Mouse (Mus musculus): Measurements from ENCODE around the gene Krtap27-1. TPM values are rescaled to one million over a fixed set of nuclear protein-coding genes. Genes with fewer than 3 reads are reported as not detected.

Gene Krtap27-1
- polyA plus RNA-seq (2015; fragmentation: Nextera tagmentation; extraction: Ambion mirVana): not detected in 2 replicates

DNA sequence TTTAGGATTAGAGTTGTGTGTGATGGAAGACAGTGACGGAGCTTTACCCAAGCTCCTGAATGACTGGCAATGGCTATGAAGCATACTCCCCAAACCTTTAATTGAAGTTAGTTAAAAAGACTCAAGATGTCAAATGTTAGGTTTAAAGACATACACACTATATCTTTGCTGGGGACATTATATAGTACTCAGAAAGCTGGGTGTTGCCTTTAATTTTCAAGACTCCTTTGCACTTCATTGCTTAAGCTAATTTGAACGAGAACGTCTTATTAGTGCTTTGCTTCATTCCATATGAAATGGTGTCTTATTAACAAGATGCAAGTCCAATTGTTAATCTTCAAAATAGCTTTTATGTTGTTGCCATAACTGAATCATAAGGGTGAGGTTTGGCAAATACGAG, at the start of gene Krtap27-1:
Gene Krtap27-1 (minus strand): TSS at position 101 of the 400 bp plus-strand sequence.
- no peak within 1 kb of the TSS for H3K4me2 ChIP-seq (ENCODE audit: low read length)
- H3K4me3 ChIP-seq (ENCODE audit: low read depth, low read length): no peak within 1 kb of the TSS
- no peaks in the 10 kb centered on the region for H3K4me1 ChIP-seq (ENCODE audit: control insufficient read depth, insufficient read depth, low read length)
- H3K27me3 ChIP-seq (ENCODE audit: control insufficient read depth, insufficient read depth, low read depth, low read length): no peaks in the 10 kb centered on the region
- WGBS: 87% methylated on average over 4 of the region's 4 CpGs
- no peak within 1 kb of the TSS for H3K27ac ChIP-seq (ENCODE audit: low read length)
- no peak for ATAC-seq
- H3K9me3 ChIP-seq (replicated peaks; ENCODE audit: control insufficient read depth, low read length, poor library complexity, severe bottlenecking): no peaks in the 10 kb centered on the region
- no peak within 1 kb of the TSS for H3K9ac ChIP-seq (ENCODE audit: low read depth, low read length)
- no peaks in the 10 kb centered on the region for H3K36me3 ChIP-seq (ENCODE audit: control insufficient read depth, insufficient read depth, low read length)

DNA sequence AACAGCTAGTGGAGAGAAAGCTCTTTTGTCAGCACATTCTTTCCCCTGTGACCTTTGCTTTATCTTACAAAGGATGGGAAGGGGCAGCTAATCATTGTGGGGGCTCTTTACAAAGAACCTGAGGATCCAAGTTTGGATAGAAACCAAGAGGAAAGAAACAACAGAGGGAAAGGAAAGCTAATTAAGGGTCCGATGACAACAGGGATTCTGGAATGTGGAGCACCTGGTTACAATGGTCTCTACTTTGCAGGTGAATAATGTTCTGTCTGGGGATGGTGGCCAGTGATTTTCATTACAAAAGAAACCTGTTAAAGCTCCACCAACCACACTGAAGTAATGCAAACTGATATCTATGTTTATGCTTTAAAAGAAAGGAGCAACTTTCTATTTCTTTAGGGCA, 48.6 kb upstream of the Krtap27-1 start:
- no peaks in the 10 kb centered on the region for H3K36me3 ChIP-seq (ENCODE audit: control insufficient read depth, insufficient read depth, low read length)
- no peaks in the 10 kb centered on the region for H3K4me1 ChIP-seq (ENCODE audit: control insufficient read depth, insufficient read depth, low read length)
- WGBS: 19% methylated on average over 1 of the region's 1 CpGs
- H3K27me3 ChIP-seq (ENCODE audit: control insufficient read depth, insufficient read depth, low read depth, low read length): no peaks in the 10 kb centered on the region
- H3K9me3 ChIP-seq (replicated peaks; ENCODE audit: control insufficient read depth, low read length, poor library complexity, severe bottlenecking): no peaks in the 10 kb centered on the region
- ATAC-seq: no peak
- no peak overlapping the region for H3K4me3 ChIP-seq (ENCODE audit: low read depth, low read length)
- no peak overlapping the region for H3K27ac ChIP-seq (ENCODE audit: low read length)
- H3K9ac ChIP-seq (ENCODE audit: low read depth, low read length): no peak overlapping the region
- H3K4me2 ChIP-seq (ENCODE audit: low read length): no peak overlapping the region

DNA sequence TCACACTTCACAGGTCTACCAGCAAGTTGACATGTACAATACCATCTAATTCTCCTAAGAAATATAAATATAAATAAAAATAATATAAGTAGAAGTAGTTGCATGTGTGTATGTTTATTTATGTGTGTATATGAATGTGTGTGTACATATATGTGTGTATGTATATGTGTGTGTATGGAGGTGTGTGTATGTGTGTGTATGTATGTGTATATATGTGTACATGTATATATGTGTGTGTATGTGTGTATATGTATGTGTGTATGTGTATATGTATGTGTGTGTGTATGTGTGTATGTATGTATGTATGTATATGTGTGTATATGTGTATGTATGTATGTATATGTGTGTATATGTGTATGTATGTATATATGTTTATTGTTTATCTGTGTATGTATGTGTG, 45.1 kb upstream of the Krtap27-1 start:
- no peaks in the 10 kb centered on the region for H3K36me3 ChIP-seq (ENCODE audit: control insufficient read depth, insufficient read depth, low read length)
- H3K4me1 ChIP-seq (ENCODE audit: control insufficient read depth, insufficient read depth, low read length): no peaks in the 10 kb centered on the region
- no peaks in the 10 kb centered on the region for H3K9me3 ChIP-seq (replicated peaks; ENCODE audit: control insufficient read depth, low read length, poor library complexity, severe bottlenecking)
- ATAC-seq: no peak
- no peak overlapping the region for H3K4me2 ChIP-seq (ENCODE audit: low read length)
- no peaks in the 10 kb centered on the region for H3K27me3 ChIP-seq (ENCODE audit: control insufficient read depth, insufficient read depth, low read depth, low read length)
- no peak overlapping the region for H3K27ac ChIP-seq (ENCODE audit: low read length)
- H3K4me3 ChIP-seq (ENCODE audit: low read depth, low read length): no peak overlapping the region
- H3K9ac ChIP-seq (ENCODE audit: low read depth, low read length): no peak overlapping the region

DNA sequence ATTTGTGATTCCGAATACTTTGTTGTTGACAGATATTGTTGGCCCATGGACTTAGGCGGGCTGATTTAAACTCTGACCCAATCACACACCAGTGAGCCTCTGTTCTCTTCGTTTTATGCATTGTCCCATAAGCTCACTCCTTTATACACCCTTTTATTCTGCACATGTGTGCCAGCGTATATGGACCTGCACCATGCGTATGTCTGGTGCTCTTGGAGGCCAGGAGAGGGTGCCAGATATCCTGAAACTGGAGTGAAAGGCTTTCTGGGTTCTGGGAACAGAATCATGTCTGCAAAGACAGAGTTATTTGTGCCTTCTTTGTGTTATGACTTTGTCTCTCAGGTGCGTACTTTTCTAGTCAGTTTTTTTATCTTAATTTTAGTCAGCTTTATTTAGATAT, 39.8 kb upstream of the Krtap27-1 start:
- H3K9me3 ChIP-seq (replicated peaks; ENCODE audit: control insufficient read depth, low read length, poor library complexity, severe bottlenecking): no peaks in the 10 kb centered on the region
- no peaks in the 10 kb centered on the region for H3K36me3 ChIP-seq (ENCODE audit: control insufficient read depth, insufficient read depth, low read length)
- no peak overlapping the region for H3K4me2 ChIP-seq (ENCODE audit: low read length)
- no peaks in the 10 kb centered on the region for H3K27me3 ChIP-seq (ENCODE audit: control insufficient read depth, insufficient read depth, low read depth, low read length)
- ATAC-seq: no peak
- no peaks in the 10 kb centered on the region for H3K4me1 ChIP-seq (ENCODE audit: control insufficient read depth, insufficient read depth, low read length)
- 82% methylated on average over 6 of the region's 6 CpGs for WGBS
- H3K27ac ChIP-seq (ENCODE audit: low read length): no peak overlapping the region
- H3K4me3 ChIP-seq (ENCODE audit: low read depth, low read length): no peak overlapping the region
- no peak overlapping the region for H3K9ac ChIP-seq (ENCODE audit: low read depth, low read length)

DNA sequence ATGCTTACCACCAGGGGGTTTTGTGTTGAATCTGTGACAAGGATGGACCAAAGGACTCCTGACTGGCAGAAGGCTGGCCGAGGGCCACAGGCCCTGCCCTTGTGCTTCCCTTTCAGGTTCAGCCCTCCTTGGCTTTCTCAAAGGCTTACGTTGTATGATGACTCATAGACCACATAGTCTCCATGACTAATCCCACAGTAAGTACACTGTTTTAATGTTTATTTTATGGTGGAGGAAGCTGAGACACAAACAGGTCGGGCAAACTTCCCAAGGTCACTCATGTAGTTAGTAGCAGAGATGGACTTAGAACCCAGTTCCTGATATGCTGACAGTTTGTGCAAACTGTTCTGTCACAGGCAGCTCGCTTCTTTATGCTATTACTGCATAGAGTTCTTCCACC, 39.3 kb upstream of the Krtap27-1 start:
- WGBS: 79% methylated on average over 4 of the region's 4 CpGs
- H3K4me2 ChIP-seq (ENCODE audit: low read length): no peak overlapping the region
- no peaks in the 10 kb centered on the region for H3K9me3 ChIP-seq (replicated peaks; ENCODE audit: control insufficient read depth, low read length, poor library complexity, severe bottlenecking)
- no peak overlapping the region for H3K4me3 ChIP-seq (ENCODE audit: low read depth, low read length)
- H3K27me3 ChIP-seq (ENCODE audit: control insufficient read depth, insufficient read depth, low read depth, low read length): no peaks in the 10 kb centered on the region
- no peak for ATAC-seq
- H3K4me1 ChIP-seq (ENCODE audit: control insufficient read depth, insufficient read depth, low read length): no peaks in the 10 kb centered on the region
- H3K9ac ChIP-seq (ENCODE audit: low read depth, low read length): no peak overlapping the region
- H3K36me3 ChIP-seq (ENCODE audit: control insufficient read depth, insufficient read depth, low read length): no peaks in the 10 kb centered on the region
- H3K27ac ChIP-seq (ENCODE audit: low read length): no peak overlapping the region

DNA sequence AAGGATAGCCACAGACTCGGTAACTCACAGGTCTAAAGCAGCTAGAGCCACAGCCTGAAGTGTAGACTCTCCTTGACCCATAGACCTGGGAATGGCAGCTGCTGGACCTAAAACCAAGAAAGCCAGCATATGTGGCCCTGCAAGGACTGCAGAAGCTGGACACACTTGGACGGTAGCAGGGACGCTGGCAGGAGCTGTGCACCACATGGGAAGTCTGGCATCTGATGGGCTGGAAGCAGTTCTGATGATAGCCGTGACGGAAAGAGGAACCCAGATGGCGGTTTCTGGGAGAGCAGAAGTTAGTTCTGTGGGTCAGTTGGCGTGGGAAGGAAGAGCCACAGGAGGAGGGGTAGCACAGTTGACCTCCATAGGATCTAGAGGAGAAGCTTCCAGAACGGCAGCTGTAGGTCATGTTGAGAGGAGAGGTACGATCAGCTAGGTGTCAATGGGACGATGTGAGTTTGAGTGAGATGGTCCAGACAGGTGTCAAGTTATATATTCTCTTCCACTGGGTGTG, 36.1 kb upstream of the Krtap27-1 start, which contains the start of gene 2310061N02Rik:
Gene 2310061N02Rik (minus strand): TSS at position 467 of the 517 bp plus-strand sequence.
- no peaks in the 10 kb centered on the region for H3K27me3 ChIP-seq (ENCODE audit: control insufficient read depth, insufficient read depth, low read depth, low read length)
- no peak within 1 kb of the TSS for H3K27ac ChIP-seq (ENCODE audit: low read length)
- WGBS: 94% methylated on average over 10 of the region's 10 CpGs
- no peak within 1 kb of the TSS for H3K4me3 ChIP-seq (ENCODE audit: low read depth, low read length)
- H3K4me1 ChIP-seq (ENCODE audit: control insufficient read depth, insufficient read depth, low read length): no peaks in the 10 kb centered on the region
- no peak within 1 kb of the TSS for H3K9ac ChIP-seq (ENCODE audit: low read depth, low read length)
- H3K4me2 ChIP-seq (ENCODE audit: low read length): no peak within 1 kb of the TSS
- no peak for ATAC-seq
- no peaks in the 10 kb centered on the region for H3K36me3 ChIP-seq (ENCODE audit: control insufficient read depth, insufficient read depth, low read length)
- no peaks in the 10 kb centered on the region for H3K9me3 ChIP-seq (replicated peaks; ENCODE audit: control insufficient read depth, low read length, poor library complexity, severe bottlenecking)

DNA sequence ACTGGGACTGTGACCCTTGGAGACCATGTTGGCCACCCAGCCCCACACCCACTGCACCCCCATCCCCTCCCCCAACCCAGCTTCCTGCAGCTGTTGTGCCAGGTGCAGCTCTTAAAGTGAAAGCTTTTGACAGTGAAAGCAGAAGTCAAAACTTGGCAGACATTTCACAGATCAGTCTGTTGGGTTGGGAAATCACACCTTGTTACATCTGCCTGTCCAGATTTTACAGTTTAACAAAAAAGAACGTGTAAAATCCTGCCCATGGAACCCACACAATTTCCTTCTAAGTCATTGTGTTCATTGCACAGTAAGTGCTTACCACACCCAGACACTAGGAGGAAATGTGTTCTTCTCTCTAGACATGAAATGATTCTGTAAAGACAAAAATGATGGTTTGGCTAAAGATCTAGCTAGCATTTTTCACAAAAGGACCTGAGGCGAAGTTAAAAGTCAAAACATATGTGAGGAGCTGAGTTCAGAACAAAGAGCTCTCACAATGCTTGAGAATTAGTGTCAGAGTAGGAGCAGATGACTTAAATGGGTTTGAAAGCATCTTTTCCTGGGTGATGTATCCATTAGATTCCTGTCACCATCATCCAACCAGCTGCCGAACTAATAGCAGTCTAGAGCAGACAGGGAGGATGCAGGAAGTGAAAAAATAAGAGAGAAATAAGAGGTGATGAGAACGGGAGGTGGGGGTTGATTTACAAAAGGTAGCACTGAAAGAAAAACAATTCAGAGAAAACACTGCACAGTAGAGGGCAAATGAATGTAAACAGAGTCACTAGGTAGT, 29.8 kb upstream of the Krtap27-1 start:
- H3K9me3 ChIP-seq (replicated peaks; ENCODE audit: control insufficient read depth, low read length, poor library complexity, severe bottlenecking): no peaks in the 10 kb centered on the region
- no peak overlapping the region for H3K9ac ChIP-seq (ENCODE audit: low read depth, low read length)
- H3K4me2 ChIP-seq (ENCODE audit: low read length): no peak overlapping the region
- WGBS: 51% methylated on average over 4 of the region's 4 CpGs
- no peaks in the 10 kb centered on the region for H3K36me3 ChIP-seq (ENCODE audit: control insufficient read depth, insufficient read depth, low read length)
- H3K27ac ChIP-seq (ENCODE audit: low read length): no peak overlapping the region
- H3K4me3 ChIP-seq (ENCODE audit: low read depth, low read length): no peak overlapping the region
- no peaks in the 10 kb centered on the region for H3K27me3 ChIP-seq (ENCODE audit: control insufficient read depth, insufficient read depth, low read depth, low read length)
- H3K4me1 ChIP-seq (ENCODE audit: control insufficient read depth, insufficient read depth, low read length): no peaks in the 10 kb centered on the region
- ATAC-seq: no peak

DNA sequence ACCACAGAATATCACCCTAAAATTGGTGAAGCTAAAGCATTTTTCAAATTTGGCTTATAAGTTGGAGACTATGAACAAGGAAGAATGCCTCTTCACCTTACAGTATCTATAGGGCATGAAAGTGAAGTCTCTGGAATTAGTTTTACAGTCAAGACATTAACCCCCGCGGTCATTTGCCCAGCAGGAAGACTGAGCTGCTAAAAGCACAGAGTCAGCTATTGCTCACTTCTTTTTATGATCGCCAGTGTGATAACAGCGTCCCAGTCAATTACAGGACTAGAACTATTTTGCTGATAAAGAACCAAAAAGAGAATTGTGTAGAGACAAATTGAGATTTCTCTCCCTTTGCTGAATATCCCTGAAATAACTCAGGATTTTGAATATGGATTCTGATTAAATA, 24.8 kb upstream of the Krtap27-1 start:
- Histone ChIP-seq H3K27ac (ENCODE audit: low read length) (no peak overlapping the region), H3K9ac (ENCODE audit: low read depth, low read length) (no peak overlapping the region), H3K9me3 (replicated peaks; ENCODE audit: control insufficient read depth, low read length, poor library complexity, severe bottlenecking) (no peaks in the 10 kb centered on the region), H3K4me3 (ENCODE audit: low read depth, low read length) (no peak overlapping the region), H3K36me3 (ENCODE audit: control insufficient read depth, insufficient read depth, low read length) (no peaks in the 10 kb centered on the region), H3K4me2 (ENCODE audit: low read length) (no peak overlapping the region), H3K4me1 (ENCODE audit: control insufficient read depth, insufficient read depth, low read length) (no peaks in the 10 kb centered on the region), H3K27me3 (ENCODE audit: control insufficient read depth, insufficient read depth, low read depth, low read length) (no peaks in the 10 kb centered on the region)
- 87% methylated on average over 4 of the region's 4 CpGs for WGBS
- no peak for ATAC-seq

DNA sequence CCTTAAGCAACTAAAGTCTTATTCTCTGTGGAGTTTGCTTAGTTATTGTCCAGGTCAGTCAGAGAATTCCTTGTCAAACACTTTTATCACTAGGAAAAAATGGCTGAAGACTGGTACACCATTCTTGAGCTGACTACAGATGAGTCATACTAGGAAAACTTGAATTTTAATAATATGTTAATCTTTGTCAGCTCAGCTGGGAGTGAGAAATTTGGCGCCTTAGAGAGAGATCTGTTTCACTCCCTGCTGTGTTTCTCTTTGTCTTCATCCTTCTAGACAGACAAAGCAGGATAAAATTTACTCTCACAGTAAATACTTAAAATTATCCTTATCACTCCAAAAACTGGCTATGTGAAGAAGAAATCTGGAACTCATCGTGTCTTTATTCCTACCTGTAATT, 9.8 kb upstream of the Krtap27-1 start:
- Histone ChIP-seq H3K27ac (ENCODE audit: low read length) (no peak overlapping the region), H3K4me2 (ENCODE audit: low read length) (no peak overlapping the region), H3K4me3 (ENCODE audit: low read depth, low read length) (no peak overlapping the region), H3K36me3 (ENCODE audit: control insufficient read depth, insufficient read depth, low read length) (no peaks in the 10 kb centered on the region), H3K4me1 (ENCODE audit: control insufficient read depth, insufficient read depth, low read length) (no peaks in the 10 kb centered on the region; the same call in 1 of the 2 replicates), H3K9ac (ENCODE audit: low read depth, low read length) (no peak overlapping the region), H3K27me3 (ENCODE audit: control insufficient read depth, insufficient read depth, low read depth, low read length) (no peaks in the 10 kb centered on the region), H3K9me3 (replicated peaks; ENCODE audit: control insufficient read depth, low read length, poor library complexity, severe bottlenecking) (no peaks in the 10 kb centered on the region)
- WGBS: 19% methylated on average over 2 of the region's 2 CpGs
- ATAC-seq: no peak
